ENCODE assay signal across 15 mouse cellular contexts in genomic region chr5:125331094-125331493, GRCm38 (mm10). TPM values are rescaled to one million over a fixed set of nuclear protein-coding genes. Genes with fewer than 3 reads are reported as not detected.
DNase-seq lines count a peak whose midpoint lies in the region; ATAC-seq and TF ChIP-seq lines count a peak whose summit lies in the region.
"Had no signal": no experiment of that assay in that cellular context is flagged by ENCODE, and none has a peak within 500 bp of the region (broad histone marks: within the 10 kb centered on the region; RNA-seq: fewer than 3 reads in every experiment).

No protein-coding gene starts in this region.

- H3K4me2 ChIP-seq in forebrain, postnatal 0 days (ENCODE audit: low read depth): no peak overlapping the region
- no peak overlapping the region for H3K4me2 ChIP-seq in forebrain, embryonic 13.5 days
- no peak overlapping the region for H3K4me2 ChIP-seq in embryonic facial prominence, embryonic 11.5 days (ENCODE audit: low read depth, low read length)
- H3K4me2 ChIP-seq: neural tube, embryonic 15.5 days had no signal

- no peak overlapping the region for H3K27ac ChIP-seq in forebrain, postnatal 0 days (ENCODE audit: low read depth, low read length)
- H3K27ac ChIP-seq in forebrain, embryonic 13.5 days: no peak overlapping the region
- H3K27ac ChIP-seq in embryonic facial prominence, embryonic 11.5 days (replicated peaks; ENCODE audit: low read depth, low read length): no peak overlapping the region
- peak overlapping the region; percentile 54 for H3K27ac ChIP-seq in limb, embryonic 10.5 days
- H3K27ac ChIP-seq: neural tube, embryonic 15.5 days had no signal

- no peak overlapping the region for H3K4me3 ChIP-seq in forebrain, postnatal 0 days (ENCODE audit: low read depth, low read length)
- no peak overlapping the region for H3K4me3 ChIP-seq in forebrain, embryonic 13.5 days
- no peak overlapping the region for H3K4me3 ChIP-seq in embryonic facial prominence, embryonic 11.5 days (ENCODE audit: low read depth, low read length)
- H3K4me3 ChIP-seq in limb, embryonic 10.5 days: no peak overlapping the region
- H3K4me3 ChIP-seq: erythroblast, embryonic 14.5 days; neural tube, embryonic 15.5 days had no signal

- 35% methylated on average over 3 of the region's 3 CpGs for WGBS in forebrain, postnatal 0 days
- 34% methylated on average over 3 of the region's 3 CpGs for WGBS in forebrain, embryonic 13.5 days
- WGBS in embryonic facial prominence, embryonic 11.5 days: 46% methylated on average over 3 of the region's 3 CpGs
- WGBS in limb, embryonic 10.5 days: 41% methylated on average over 3 of the region's 3 CpGs

- TF ChIP-seq CTCF in forebrain, postnatal 0 days (IDR thresholded peaks at IDR 0.05; ENCODE audit: low read depth): no peak

- no peak for ATAC-seq in forebrain, postnatal 0 days
- no peak for ATAC-seq in forebrain, embryonic 13.5 days
- ATAC-seq in embryonic facial prominence, embryonic 11.5 days (replicated peaks; ENCODE audit: insufficient number of reproducible peaks, low FRiP score, low TSS enrichment, low read depth): no peak
- no peak for ATAC-seq in granulocyte monocyte progenitor cell, adult 5-6 weeks (replicated peaks; ENCODE audit: poor library complexity, severe bottlenecking)

- H3K9ac ChIP-seq in forebrain, postnatal 0 days: 0 out of 2 replicates have a peak overlapping the region, but pooled peaks have one; percentile 22
- H3K9ac ChIP-seq in forebrain, embryonic 13.5 days: no peak overlapping the region
- 0 out of 2 replicates have a peak overlapping the region, but pooled peaks have one; percentile 22 for H3K9ac ChIP-seq in embryonic facial prominence, embryonic 11.5 days (replicated peaks; ENCODE audit: low read length)
- H3K9ac ChIP-seq: neural tube, embryonic 15.5 days had no signal

- H3K36me3 ChIP-seq in forebrain, postnatal 0 days (ENCODE audit: insufficient read depth): no peaks in the 10 kb centered on the region
- no peaks in the 10 kb centered on the region for H3K36me3 ChIP-seq in forebrain, embryonic 13.5 days (ENCODE audit: poor library complexity, severe bottlenecking)
- H3K36me3 ChIP-seq in embryonic facial prominence, embryonic 11.5 days (replicated peaks; ENCODE audit: control insufficient read depth, insufficient read depth, low read depth, low read length): no peaks in the 10 kb centered on the region
- no peaks in the 10 kb centered on the region for H3K36me3 ChIP-seq in limb, embryonic 10.5 days
- H3K36me3 ChIP-seq: neural tube, embryonic 15.5 days had no signal

- H3K27me3 ChIP-seq in forebrain, postnatal 0 days (ENCODE audit: insufficient read depth, low read length): no peaks in the 10 kb centered on the region
- H3K27me3 ChIP-seq in forebrain, embryonic 13.5 days: no peaks in the 10 kb centered on the region
- H3K27me3 ChIP-seq in embryonic facial prominence, embryonic 11.5 days (ENCODE audit: control insufficient read depth, insufficient read depth, low read length): no peaks in the 10 kb centered on the region
- H3K27me3 ChIP-seq in limb, embryonic 10.5 days (ENCODE audit: low read depth, poor library complexity, severe bottlenecking): no peaks in the 10 kb centered on the region
- H3K27me3 ChIP-seq: neural tube, embryonic 15.5 days had no signal

- H3K9me3 ChIP-seq in forebrain, postnatal 0 days (ENCODE audit: low read length): no peaks in the 10 kb centered on the region
- H3K9me3 ChIP-seq in forebrain, embryonic 13.5 days (replicated peaks): no peaks in the 10 kb centered on the region
- no peaks in the 10 kb centered on the region for H3K9me3 ChIP-seq in embryonic facial prominence, embryonic 11.5 days (replicated peaks; ENCODE audit: control insufficient read depth, low read length)
- no peaks in the 10 kb centered on the region for H3K9me3 ChIP-seq in limb, embryonic 10.5 days (replicated peaks)
- H3K9me3 ChIP-seq: G1E; neural tube, embryonic 15.5 days had no signal

- DNase-seq in forebrain, postnatal 0 days: no peak
- peak; percentile 52 for DNase-seq in kidney, postnatal 14 days
- DNase-seq in kidney, adult 9 months: no peak
- DNase-seq in embryonic facial prominence, embryonic 11.5 days (ENCODE audit: low spot score): no peak
- DNase-seq in limb, embryonic 10.5 days (ENCODE audit: low spot score): no peak
- DNase-seq in thymus, postnatal 4 days: no peak
- DNase-seq: cerebellum, postnatal 25 days; lung, postnatal 36 days; thymus, postnatal 36 days had no signal

- no peaks in the 10 kb centered on the region for H3K4me1 ChIP-seq in forebrain, postnatal 0 days (ENCODE audit: insufficient read depth)
- peaks cover 8% of the 10 kb centered on the region; the same call in 1 of the 2 replicates for H3K4me1 ChIP-seq in forebrain, embryonic 13.5 days
- peaks cover 4% of the 10 kb centered on the region for H3K4me1 ChIP-seq in embryonic facial prominence, embryonic 11.5 days (ENCODE audit: control insufficient read depth, insufficient read depth, low read length)
- peaks cover 38% of the 10 kb centered on the region for H3K4me1 ChIP-seq in limb, embryonic 10.5 days

RNA-seq across cellular contexts. Expression of gene Scarb1, which starts 9.8 kb away (rescaled TPM):
- 45.2 and 52.7 TPM in 2 replicates for total RNA-seq in forebrain, postnatal 0 days (2014; rRNA removed)
- 53.5 and 55.9 TPM in 2 replicates for polyA plus RNA-seq in forebrain, postnatal 0 days (2015; fragmentation: Nextera tagmentation; extraction: Ambion mirVana)
- polyA plus RNA-seq in forebrain, embryonic 13.5 days (2015; fragmentation: Nextera tagmentation; extraction: Ambion mirVana): 26.4 and 29.8 TPM in 2 replicates
- 22.7 and 26.4 TPM in 2 replicates for polyA plus RNA-seq in embryonic facial prominence, embryonic 11.5 days (2014; fragmentation: Nextera tagmentation; extraction: Ambion mirVana)
- polyA plus RNA-seq in limb, embryonic 10.5 days (2016; fragmentation: Nextera tagmentation; extraction: Ambion mirVana): 43.5 and 45.2 TPM in 2 replicates
- 80.2 and 145 TPM in 2 replicates for total RNA-seq in granulocyte monocyte progenitor cell, adult 5-6 weeks (2014; fragmentation: Nextera tagmentation)
- total RNA-seq in granulocyte monocyte progenitor cell, adult 5-6 weeks (2017): 49.0 and 53.9 TPM in 2 replicates

RNA-seq across cellular contexts. Expression of gene Gm10382, which starts 58.0 kb away (rescaled TPM):
- 1.00 TPM in 1 of 2 replicates, not detected in the other for total RNA-seq in forebrain, postnatal 0 days (2014; rRNA removed)
- 0.25 and 0.34 TPM in 2 replicates for polyA plus RNA-seq in forebrain, postnatal 0 days (2015; fragmentation: Nextera tagmentation; extraction: Ambion mirVana)
- polyA plus RNA-seq in forebrain, embryonic 13.5 days (2015; fragmentation: Nextera tagmentation; extraction: Ambion mirVana): 0.27 and 0.38 TPM in 2 replicates
- not detected in 2 replicates for polyA plus RNA-seq in embryonic facial prominence, embryonic 11.5 days (2014; fragmentation: Nextera tagmentation; extraction: Ambion mirVana)
- polyA plus RNA-seq in limb, embryonic 10.5 days (2016; fragmentation: Nextera tagmentation; extraction: Ambion mirVana): 0.44 and 0.54 TPM in 2 replicates
- 0.96 TPM in 1 of 2 replicates, not detected in the other for total RNA-seq in granulocyte monocyte progenitor cell, adult 5-6 weeks (2014; fragmentation: Nextera tagmentation)
- 0.26 TPM in 1 of 2 replicates, not detected in the other for total RNA-seq in granulocyte monocyte progenitor cell, adult 5-6 weeks (2017)
- total RNA-seq: G1E; midbrain, postnatal 0 days had no signal

RNA-seq across cellular contexts. Expression of gene Ubc, which starts 58.9 kb away (rescaled TPM):
- total RNA-seq in forebrain, postnatal 0 days (2014; rRNA removed): 817 and 912 TPM in 2 replicates
- polyA plus RNA-seq in forebrain, postnatal 0 days (2015; fragmentation: Nextera tagmentation; extraction: Ambion mirVana): 858 and 1,225 TPM in 2 replicates
- polyA plus RNA-seq in forebrain, embryonic 13.5 days (2015; fragmentation: Nextera tagmentation; extraction: Ambion mirVana): 1,082 and 1,216 TPM in 2 replicates
- polyA plus RNA-seq in embryonic facial prominence, embryonic 11.5 days (2014; fragmentation: Nextera tagmentation; extraction: Ambion mirVana): 1,016 and 1,055 TPM in 2 replicates
- polyA plus RNA-seq in limb, embryonic 10.5 days (2016; fragmentation: Nextera tagmentation; extraction: Ambion mirVana): 856 and 992 TPM in 2 replicates
- total RNA-seq in granulocyte monocyte progenitor cell, adult 5-6 weeks (2014; fragmentation: Nextera tagmentation): 126 and 139 TPM in 2 replicates
- 236 and 280 TPM in 2 replicates for total RNA-seq in granulocyte monocyte progenitor cell, adult 5-6 weeks (2017)
